Mouse (Mus musculus) neural tube, embryonic 11.5 days (tissue): ENCODE results near the gene Scgb2b20. TPM values are rescaled to one million over a fixed set of nuclear protein-coding genes. Genes with fewer than 3 reads are reported as not detected.
"Not testable (repeated sequence)": the region's sequence is repeated elsewhere in the genome, so short reads cannot be mapped to it uniquely, and the experiment has no call there.

Experiments
- ATAC-seq: fragments of 200-750 bp; cut with Nextera tagmentation; 2 replicates; pipeline ENCODE4 v1.8.0; 2017; ENCODE audit warnings: moderate number of reproducible peaks, mild to moderate bottlenecking, moderate TSS enrichment, moderate library complexity; ENCODE audit not compliant: insufficient read depth, low FRiP score, low TSS enrichment
- DNase-seq: peaks from one replicate; pipeline ENCODE4 v3.0.0-alpha.2; 2015; ENCODE audit warnings: low spot score
- H3K27ac ChIP-seq: fragments of 300-500 bp; sonication (generic); 2 replicates; pipeline ENCODE4 v1.5.1; 2014; ENCODE audit warnings: low read depth, mild to moderate bottlenecking, low read length
- H3K27me3 ChIP-seq: fragments of 300-500 bp; sonication (generic); 2 replicates; pipeline ENCODE4 v1.6.1; 2014; ENCODE audit warnings: mild to moderate bottlenecking, low read length, mixed read lengths; ENCODE audit not compliant: control insufficient read depth, insufficient read depth
- H3K36me3 ChIP-seq: fragments of 300-500 bp; sonication (generic); 2 replicates; pipeline ENCODE4 v1.6.1; 2014; ENCODE audit warnings: mild to moderate bottlenecking, low read length, moderate library complexity, mixed read lengths; ENCODE audit not compliant: control insufficient read depth, insufficient read depth
- H3K4me1 ChIP-seq: fragments of 300-500 bp; sonication (generic); 2 replicates; pipeline ENCODE4 v1.6.1; 2014; ENCODE audit warnings: low read length, mixed read lengths; ENCODE audit not compliant: control insufficient read depth, insufficient read depth
- H3K4me2 ChIP-seq: fragments of 300-500 bp; sonication (generic); 2 replicates; pipeline ENCODE4 v1.6.1; 2014; ENCODE audit warnings: low read depth, mild to moderate bottlenecking, moderate library complexity
- H3K4me3 ChIP-seq: fragments of 300-500 bp; sonication (generic); 2 replicates; pipeline ENCODE4 v1.5.1; 2014; ENCODE audit warnings: low read depth, low read length
- H3K9ac ChIP-seq: fragments of 300-500 bp; sonication (generic); 2 replicates; pipeline ENCODE4 v1.6.1; 2014; ENCODE audit warnings: mild to moderate bottlenecking, low read length
- H3K9me3 ChIP-seq: fragments of 300-500 bp; sonication (generic); 2 replicates; pipeline ENCODE4 v1.6.1; 2016; ENCODE audit warnings: low read length; ENCODE audit not compliant: control insufficient read depth
- WGBS: fragments of 180-500 bp; shearing (Covaris S2); extraction: QIAGEN DNeasy Blood & Tissue Kit; methylation state at CpG from one replicate; pipeline ENCODE4 v1.1.7; 2014; 5-methylcytosine and 5-hydroxymethylcytosine counted together
- polyA plus RNA-seq: library from polyadenylated mRNA; unstranded; fragments of >200 nt; fragmentation: Nextera tagmentation; extraction: Ambion mirVana; gene quantifications from 2 replicates; pipeline ENCODE4 v1.2.1, GENCODE M21; 2014

Scgb2b20 gene
- polyA plus RNA-seq: not detected in 2 replicates

DNA sequence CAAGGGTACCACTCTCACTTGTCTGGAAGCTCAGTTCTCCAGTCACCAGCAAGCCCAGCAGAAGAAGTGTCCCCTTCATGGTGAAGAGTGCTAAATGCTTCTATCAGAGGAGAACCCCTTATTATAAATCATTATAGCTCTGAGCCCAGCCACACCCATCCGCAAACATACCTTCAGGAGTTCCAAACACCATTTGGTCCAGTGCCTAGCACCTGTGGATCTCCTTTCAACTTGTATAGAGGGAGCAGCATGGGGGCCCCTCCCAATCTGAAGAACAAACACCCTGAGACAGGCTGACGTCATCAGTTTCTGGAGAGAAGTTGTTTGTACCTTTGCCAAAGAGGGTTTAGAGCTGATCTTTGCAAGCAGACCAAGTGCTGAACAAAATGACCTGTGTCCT lies at the start of gene Scgb2b20:
TSS of gene Scgb2b20 (minus strand) at position 101 of the 400 bp plus-strand sequence.
- not testable (repeated sequence) for H3K27ac ChIP-seq, H3K9me3 ChIP-seq, H3K4me1 ChIP-seq, ATAC-seq, DNase-seq, H3K9ac ChIP-seq, H3K4me2 ChIP-seq, H3K4me3 ChIP-seq, H3K27me3 ChIP-seq, H3K36me3 ChIP-seq
- 90% methylated on average over 2 of the region's 2 CpGs for WGBS

DNA sequence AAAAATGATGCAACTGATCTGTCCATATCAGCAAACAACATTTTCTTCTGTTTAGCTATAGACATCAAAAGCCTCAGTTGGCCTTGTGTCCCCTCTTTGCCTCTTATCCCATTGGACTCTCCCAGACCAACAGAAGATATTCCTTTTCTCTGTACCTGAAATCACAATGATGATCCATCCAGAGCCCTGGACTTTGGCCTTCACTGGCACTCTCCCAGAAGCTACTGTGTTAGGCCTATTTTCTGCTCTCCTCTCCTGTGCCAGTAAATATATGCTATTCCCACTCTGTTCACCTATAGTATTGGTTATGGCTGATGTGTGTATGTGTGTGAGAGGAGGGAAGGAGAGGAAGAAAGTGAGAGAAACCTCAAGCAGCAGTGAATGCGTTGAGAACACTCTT lies 43.6 kb upstream of the Scgb2b20 start:
- H3K9ac ChIP-seq, H3K4me3 ChIP-seq, DNase-seq, ATAC-seq, H3K4me2 ChIP-seq, H3K27me3 ChIP-seq, H3K36me3 ChIP-seq, H3K9me3 ChIP-seq, H3K4me1 ChIP-seq, H3K27ac ChIP-seq: not testable (repeated sequence)
- 61% methylated on average over 1 of the region's 1 CpGs for WGBS

DNA sequence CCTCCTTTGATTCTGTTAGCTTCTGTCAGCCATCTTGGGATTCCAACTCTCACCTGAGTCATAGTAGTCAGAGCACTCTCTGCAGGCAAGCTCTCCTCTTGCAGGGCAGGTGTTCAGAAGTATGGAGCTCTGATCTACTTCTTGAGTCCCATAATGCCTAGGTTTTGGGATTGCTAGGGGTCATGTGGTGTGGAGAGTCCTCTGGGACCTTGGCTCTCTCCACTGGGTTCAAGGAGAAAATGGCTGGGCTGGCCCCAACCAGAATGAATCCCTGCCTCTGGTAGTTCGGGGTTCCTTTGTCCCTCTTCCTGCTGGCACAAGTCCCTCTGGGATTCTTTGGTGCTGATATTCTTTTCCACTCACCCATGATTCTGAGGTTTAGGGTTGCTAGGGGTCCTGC lies 35.5 kb upstream of the Scgb2b20 start:
- Histone ChIP-seq H3K9me3 (peaks cover 3% of the 10 kb centered on the region; the same call in 1 of the 2 replicates), H3K4me2 (no peak overlapping the region), H3K4me3 (no peak overlapping the region), H3K27ac (no peak overlapping the region), H3K36me3 (no peaks in the 10 kb centered on the region), H3K4me1 (no peaks in the 10 kb centered on the region), H3K27me3 (no peaks in the 10 kb centered on the region), H3K9ac (no peak overlapping the region)
- 86% methylated on average over 1 of the region's 1 CpGs for WGBS
- DNase-seq (no peak), ATAC-seq (no peak)

DNA sequence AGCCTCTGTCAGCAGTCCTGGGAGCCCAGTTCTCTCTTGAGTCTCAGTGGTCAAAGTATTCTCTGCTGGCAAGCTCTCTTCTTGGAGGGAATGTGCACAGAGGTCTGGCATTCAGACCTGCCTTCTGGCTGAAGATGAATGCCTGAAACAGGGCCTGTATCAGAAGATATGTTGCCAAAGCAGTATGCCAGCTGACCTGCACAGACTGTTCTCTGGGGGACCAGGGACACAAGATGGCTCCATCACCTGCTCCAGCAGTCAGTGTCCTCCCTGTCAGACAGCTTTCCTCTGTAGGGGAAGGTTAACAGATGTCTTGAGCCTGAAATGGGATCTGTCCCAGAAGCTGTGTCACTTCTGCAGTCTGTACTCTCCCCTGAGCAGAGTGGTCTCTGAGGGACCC lies 33.6 kb upstream of the Scgb2b20 start:
- H3K9me3 ChIP-seq, ATAC-seq, H3K4me3 ChIP-seq, H3K4me1 ChIP-seq, DNase-seq, H3K9ac ChIP-seq, H3K27ac ChIP-seq, H3K27me3 ChIP-seq, H3K36me3 ChIP-seq, H3K4me2 ChIP-seq: not testable (repeated sequence)

DNA sequence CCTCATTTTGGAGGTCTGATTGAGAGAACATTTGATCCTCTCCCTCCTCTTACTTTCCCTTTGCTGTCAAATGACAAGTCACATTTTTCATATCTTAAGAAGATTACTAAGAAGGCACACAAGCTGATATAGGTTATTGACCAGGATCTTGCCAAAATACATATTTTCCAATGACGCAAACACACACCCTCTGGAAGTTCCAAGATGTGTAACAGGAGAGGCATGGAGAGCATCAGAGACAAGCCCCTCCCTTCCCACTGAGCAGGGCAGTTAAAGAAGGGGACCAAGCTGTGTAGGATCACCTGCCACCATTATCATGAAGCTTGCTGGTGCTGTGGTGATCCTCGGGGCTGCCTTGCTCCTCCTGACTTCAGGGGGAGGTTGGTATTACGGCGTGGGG lies 6.8 kb upstream of the Scgb2b20 start, which contains the start of gene Scgb1b20:
TSS of gene Scgb1b20 (plus strand) at position 301 of the 400 bp plus-strand sequence.
- H3K36me3 ChIP-seq, H3K27ac ChIP-seq, H3K4me2 ChIP-seq, ATAC-seq, DNase-seq, H3K27me3 ChIP-seq, H3K9me3 ChIP-seq, H3K4me1 ChIP-seq, H3K9ac ChIP-seq, H3K4me3 ChIP-seq: not testable (repeated sequence)
- WGBS: 86% methylated on average over 4 of the region's 4 CpGs

Other genes starting within 250 kb of the Scgb2b20 start
- gene Scgb2b18, start 192.5 kb downstream of the Scgb2b20 start, polyA plus RNA-seq: not detected in 2 replicates
- gene Scgb1b18, start 180.8 kb downstream of the Scgb2b20 start, polyA plus RNA-seq: not detected in 2 replicates
- gene Scgb2b19, start 86.0 kb downstream of the Scgb2b20 start, polyA plus RNA-seq: not detected in 2 replicates
- gene Scgb1b19, start 79.0 kb downstream of the Scgb2b20 start, polyA plus RNA-seq: not detected in 2 replicates
- not detected in 2 replicates for gene Scgb1b20, start 6.9 kb upstream of the Scgb2b20 start, polyA plus RNA-seq
- not detected in 2 replicates for gene Scgb2b21, start 154.1 kb upstream of the Scgb2b20 start, polyA plus RNA-seq